Mouse (Mus musculus) liver, postnatal 0 days (tissue): ENCODE data around the gene Olfr535. TPM values are rescaled to one million over a fixed set of nuclear protein-coding genes. Genes with fewer than 3 reads are reported as not detected.
"Not testable (repeated sequence)": the region's sequence is repeated elsewhere in the genome, so short reads cannot be mapped to it uniquely, and the experiment has no call there.

Experiments used
- ATAC-seq: fragments of 200-750 bp; cut with Nextera tagmentation; 2 replicates; pipeline ENCODE4 v1.8.0; 2017; ENCODE audit warnings: mild to moderate bottlenecking, moderate library complexity
- DNase-seq: peaks from one replicate; pipeline ENCODE4 v3.0.0-alpha.2; 2016
- H3K27ac ChIP-seq: fragments of 300-500 bp; sonication (generic); 2 replicates; pipeline ENCODE4 v1.5.1; 2014; ENCODE audit warnings: antibody characterized with exemption, moderate library complexity, mild to moderate bottlenecking, low read depth
- H3K27me3 ChIP-seq: fragments of 300-500 bp; sonication (generic); 2 replicates; pipeline ENCODE4 v1.6.1; 2014; ENCODE audit warnings: low read length, control low read depth, mixed read lengths; ENCODE audit not compliant: insufficient read depth
- H3K36me3 ChIP-seq: fragments of 300-500 bp; sonication (generic); replicated peaks from 2 replicates; pipeline ENCODE4 v1.6.1; 2014; ENCODE audit warnings: mild to moderate bottlenecking, control low read depth, low read length, moderate library complexity, mixed read lengths; ENCODE audit not compliant: insufficient read depth
- H3K4me1 ChIP-seq: fragments of 300-500 bp; sonication (generic); 2 replicates; pipeline ENCODE4 v1.6.1; 2014; ENCODE audit warnings: antibody characterized with exemption, mild to moderate bottlenecking, control low read depth; ENCODE audit not compliant: insufficient read depth
- H3K4me2 ChIP-seq: fragments of 300-500 bp; sonication (generic); 2 replicates; pipeline ENCODE4 v1.6.1; 2014; ENCODE audit warnings: low read depth, mild to moderate bottlenecking, low read length, moderate library complexity, mixed read lengths
- H3K4me3 ChIP-seq: fragments of 300-500 bp; sonication (generic); 2 replicates; pipeline ENCODE4 v1.5.1; 2014; ENCODE audit warnings: low read depth, low read length
- H3K9ac ChIP-seq: fragments of 300-500 bp; sonication (generic); replicated peaks from 2 replicates; pipeline ENCODE4 v1.6.1; 2014; ENCODE audit warnings: mild to moderate bottlenecking, moderate library complexity
- H3K9me3 ChIP-seq: fragments of 300-500 bp; sonication (generic); 2 replicates; pipeline ENCODE4 v1.6.1; 2016; ENCODE audit warnings: mild to moderate bottlenecking, control low read depth, low read length, mixed read lengths
- CTCF ChIP-seq: sonication (generic); IDR thresholded peaks from 2 replicates; pipeline ENCODE4 v1.5.1; 2016; ENCODE audit warnings: antibody characterized with exemption, low read depth
- EP300 ChIP-seq: IDR thresholded peaks from 2 replicates; pipeline ENCODE4 v1.6.1; 2016; ENCODE audit warnings: antibody characterized with exemption, low read depth, mild to moderate bottlenecking
- WGBS: fragments of 180-500 bp; shearing (Covaris S2); extraction: QIAGEN DNeasy Blood & Tissue Kit; methylation state at CpG from one replicate; pipeline ENCODE4 v1.1.7; 2014; ENCODE audit not compliant: insufficient replicate concordance; 5-methylcytosine and 5-hydroxymethylcytosine counted together
- polyA plus RNA-seq: library from polyadenylated mRNA; unstranded; fragments of >200 nt; fragmentation: Nextera tagmentation; extraction: Ambion mirVana; gene quantifications from 2 replicates; pipeline ENCODE4 v1.2.1, GENCODE M21; 2015

Olfr535 gene
- polyA plus RNA-seq, 1 experiment from 2014 or later = not detected

DNA sequence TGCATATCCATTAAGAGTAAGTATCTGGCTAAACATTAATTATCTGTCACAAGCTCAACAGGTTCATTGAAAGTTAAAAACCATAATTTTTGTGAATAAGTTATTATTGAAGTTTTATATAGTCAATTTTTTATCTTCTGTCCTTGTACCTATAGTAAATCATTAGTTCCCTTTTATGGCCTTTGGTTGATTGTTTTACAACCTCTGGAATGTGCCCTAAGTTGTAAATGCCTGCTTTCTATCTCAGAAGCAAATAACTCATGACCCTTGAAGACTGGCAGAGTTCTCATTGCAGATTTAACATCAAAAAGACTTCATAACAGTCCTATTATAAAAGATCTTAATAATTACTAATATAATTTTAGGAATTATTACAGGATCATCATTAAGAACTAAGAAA lies 10.7 kb downstream of the Olfr535 start:
- ATAC-seq (no peak), DNase-seq (no peak)
- Histone ChIP-seq H3K4me1 (no peaks in the 10 kb centered on the region), H3K27ac (no peak overlapping the region), H3K9ac (no peak overlapping the region), H3K27me3 (no peaks in the 10 kb centered on the region), H3K9me3 (no peaks in the 10 kb centered on the region), H3K4me3 (no peak overlapping the region), H3K4me2 (no peak overlapping the region), H3K36me3 (no peaks in the 10 kb centered on the region)
- no peak for TF ChIP-seq EP300
- no peak for TF ChIP-seq CTCF

GRCm38 (mm10) chr7:140507346-140508021 lies 23.5 kb downstream of the Olfr535 start, which contains the start of gene Olfr536:
Gene Olfr536 (minus strand): TSS chr7:140507396.
- ATAC-seq, H3K4me3 ChIP-seq, H3K9me3 ChIP-seq, H3K4me2 ChIP-seq, H3K36me3 ChIP-seq, DNase-seq, H3K4me1 ChIP-seq, H3K9ac ChIP-seq, H3K27me3 ChIP-seq, H3K27ac ChIP-seq: not testable (repeated sequence)
- 42% methylated on average over 2 of the region's 2 CpGs for WGBS

DNA sequence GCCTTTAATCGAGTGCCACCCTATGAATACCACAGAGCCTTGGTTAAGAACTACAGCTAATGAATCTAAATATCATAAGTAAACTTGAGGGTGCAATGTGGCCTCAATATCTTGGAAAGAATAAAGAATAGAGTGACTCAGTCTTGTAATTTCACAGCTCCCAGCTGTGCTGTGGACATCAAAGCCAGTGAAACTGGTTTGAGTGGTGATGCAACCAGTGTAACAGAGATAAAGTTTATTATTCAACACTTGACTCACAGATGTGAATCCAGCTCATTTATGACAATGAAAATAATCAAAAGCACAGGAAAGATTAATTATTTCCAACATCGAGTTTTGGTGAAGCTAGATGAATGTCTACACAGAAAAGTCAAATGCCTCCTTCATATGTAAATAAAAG lies 55.7 kb downstream of the Olfr535 start:
- WGBS = 65% methylated on average over 2 of the region's 2 CpGs
- DNase-seq (no peak), ATAC-seq (no peak)
- no peaks in the 10 kb centered on the region for H3K4me1 ChIP-seq
- no peaks in the 10 kb centered on the region for H3K9me3 ChIP-seq
- TF ChIP-seq CTCF (no peak), EP300 (no peak)
- no peak overlapping the region for H3K4me2 ChIP-seq
- no peak overlapping the region for H3K27ac ChIP-seq
- H3K27me3 ChIP-seq = no peaks in the 10 kb centered on the region
- no peak overlapping the region for H3K4me3 ChIP-seq
- no peak overlapping the region for H3K9ac ChIP-seq
- no peaks in the 10 kb centered on the region for H3K36me3 ChIP-seq

Other genes with a start within 250 kb of the Olfr535 start
- gene 5830411N06Rik, start 236.9 kb upstream of the Olfr535 start, polyA plus RNA-seq = not detected in 2 replicates
- gene Olfr525, start 163.4 kb upstream of the Olfr535 start, polyA plus RNA-seq = not detected in 2 replicates
- not detected in 2 replicates for gene Olfr527, start 150.2 kb upstream of the Olfr535 start, polyA plus RNA-seq
- gene Olfr60, start 122.5 kb upstream of the Olfr535 start, polyA plus RNA-seq = not detected in 2 replicates
- gene Olfr530, start 107.9 kb upstream of the Olfr535 start, polyA plus RNA-seq = not detected in 2 replicates
- not detected in 2 replicates for gene Olfr531, start 81.3 kb upstream of the Olfr535 start, polyA plus RNA-seq
- not detected in 2 replicates for gene Olfr532, start 62.6 kb upstream of the Olfr535 start, polyA plus RNA-seq
- gene Olfr533, start 20.8 kb upstream of the Olfr535 start, polyA plus RNA-seq = not detected in 2 replicates
- gene Olfr536, start 23.2 kb downstream of the Olfr535 start, polyA plus RNA-seq = not detected in 2 replicates
- not detected in 2 replicates for gene Olfr538, start 83.7 kb downstream of the Olfr535 start, polyA plus RNA-seq
- not detected in 2 replicates for gene Olfr46, start 117.1 kb downstream of the Olfr535 start, polyA plus RNA-seq
- gene Olfr61, start 144.8 kb downstream of the Olfr535 start, polyA plus RNA-seq = not detected in 2 replicates
- not detected in 2 replicates for gene Olfr53, start 162.2 kb downstream of the Olfr535 start, polyA plus RNA-seq
- gene Olfr539, start 175.7 kb downstream of the Olfr535 start, polyA plus RNA-seq = not detected in 2 replicates
- gene Olfr45, start 197.7 kb downstream of the Olfr535 start, polyA plus RNA-seq = not detected in 2 replicates
- gene Olfr541, start 213.1 kb downstream of the Olfr535 start, polyA plus RNA-seq = not detected in 2 replicates